Mouse (Mus musculus) liver, postnatal 0 days (tissue): Measurements from ENCODE around the gene Gm17402. TPM values are rescaled to one million over a fixed set of nuclear protein-coding genes. Genes with fewer than 3 reads are reported as not detected.

ENCODE experiments used
- ATAC-seq: fragments of 200-750 bp; cut with Nextera tagmentation; 2 replicates; pipeline ENCODE4 v1.8.0; 2017; ENCODE audit warnings: mild to moderate bottlenecking, moderate library complexity
- DNase-seq: peaks from one replicate; pipeline ENCODE4 v3.0.0-alpha.2; 2016
- H3K27ac ChIP-seq: fragments of 300-500 bp; sonication (generic); 2 replicates; pipeline ENCODE4 v1.5.1; 2014; ENCODE audit warnings: antibody characterized with exemption, moderate library complexity, mild to moderate bottlenecking, low read depth
- H3K27me3 ChIP-seq: fragments of 300-500 bp; sonication (generic); 2 replicates; pipeline ENCODE4 v1.6.1; 2014; ENCODE audit warnings: low read length, control low read depth, mixed read lengths; ENCODE audit not compliant: insufficient read depth
- H3K36me3 ChIP-seq: fragments of 300-500 bp; sonication (generic); replicated peaks from 2 replicates; pipeline ENCODE4 v1.6.1; 2014; ENCODE audit warnings: mild to moderate bottlenecking, control low read depth, low read length, moderate library complexity, mixed read lengths; ENCODE audit not compliant: insufficient read depth
- H3K4me1 ChIP-seq: fragments of 300-500 bp; sonication (generic); 2 replicates; pipeline ENCODE4 v1.6.1; 2014; ENCODE audit warnings: antibody characterized with exemption, mild to moderate bottlenecking, control low read depth; ENCODE audit not compliant: insufficient read depth
- H3K4me2 ChIP-seq: fragments of 300-500 bp; sonication (generic); 2 replicates; pipeline ENCODE4 v1.6.1; 2014; ENCODE audit warnings: low read depth, mild to moderate bottlenecking, low read length, moderate library complexity, mixed read lengths
- H3K4me3 ChIP-seq: fragments of 300-500 bp; sonication (generic); 2 replicates; pipeline ENCODE4 v1.5.1; 2014; ENCODE audit warnings: low read depth, low read length
- H3K9ac ChIP-seq: fragments of 300-500 bp; sonication (generic); replicated peaks from 2 replicates; pipeline ENCODE4 v1.6.1; 2014; ENCODE audit warnings: mild to moderate bottlenecking, moderate library complexity
- H3K9me3 ChIP-seq: fragments of 300-500 bp; sonication (generic); 2 replicates; pipeline ENCODE4 v1.6.1; 2016; ENCODE audit warnings: mild to moderate bottlenecking, control low read depth, low read length, mixed read lengths
- CTCF ChIP-seq: sonication (generic); IDR thresholded peaks from 2 replicates; pipeline ENCODE4 v1.5.1; 2016; ENCODE audit warnings: antibody characterized with exemption, low read depth
- EP300 ChIP-seq: IDR thresholded peaks from 2 replicates; pipeline ENCODE4 v1.6.1; 2016; ENCODE audit warnings: antibody characterized with exemption, low read depth, mild to moderate bottlenecking
- WGBS: fragments of 180-500 bp; shearing (Covaris S2); extraction: QIAGEN DNeasy Blood & Tissue Kit; methylation state at CpG from one replicate; pipeline ENCODE4 v1.1.7; 2014; ENCODE audit not compliant: insufficient replicate concordance; 5-methylcytosine and 5-hydroxymethylcytosine counted together
- polyA plus RNA-seq: library from polyadenylated mRNA; unstranded; fragments of >200 nt; fragmentation: Nextera tagmentation; extraction: Ambion mirVana; gene quantifications from 2 replicates; pipeline ENCODE4 v1.2.1, GENCODE M21; 2015

Gm17402 gene
- not detected in 2 replicates for polyA plus RNA-seq

DNA sequence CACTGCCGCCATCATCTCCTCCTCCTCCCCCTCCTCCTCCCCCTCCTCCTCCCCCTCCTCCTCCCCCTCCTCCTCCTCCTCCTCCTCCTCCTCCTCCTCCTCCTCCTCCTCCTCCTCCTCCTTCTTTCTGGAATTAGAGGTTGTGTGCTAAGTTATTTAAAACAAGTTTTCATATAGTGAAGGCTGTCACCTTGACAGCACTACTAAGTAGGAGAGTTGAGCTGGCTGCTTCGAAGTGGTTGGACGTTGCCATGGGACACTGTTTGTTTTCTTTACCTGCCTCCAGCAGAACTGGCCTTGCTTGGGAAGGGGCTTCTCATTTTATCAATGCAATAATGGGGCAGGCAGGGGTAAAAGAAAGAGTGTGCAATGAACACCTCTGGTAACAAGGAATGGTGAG is at the start of gene Gm17402:
TSS of gene Gm17402 (minus strand) at position 101 of the 400 bp plus-strand sequence.
- H3K9me3 ChIP-seq = no peaks in the 10 kb centered on the region
- peak within 1 kb of the TSS; percentile 70 for H3K4me2 ChIP-seq
- peaks cover 10% of the 10 kb centered on the region for H3K27me3 ChIP-seq
- DNase-seq (no peak), ATAC-seq (no peak)
- peak within 1 kb of the TSS; percentile 37 for H3K4me3 ChIP-seq
- H3K27ac ChIP-seq = no peak within 1 kb of the TSS
- no peak for TF ChIP-seq EP300
- TF ChIP-seq CTCF = no peak
- no peak within 1 kb of the TSS for H3K9ac ChIP-seq
- no peaks in the 10 kb centered on the region for H3K36me3 ChIP-seq
- peaks cover 5% of the 10 kb centered on the region; the same call in 1 of the 2 replicates for H3K4me1 ChIP-seq
- 50% methylated on average over 3 of the region's 3 CpGs for WGBS

DNA sequence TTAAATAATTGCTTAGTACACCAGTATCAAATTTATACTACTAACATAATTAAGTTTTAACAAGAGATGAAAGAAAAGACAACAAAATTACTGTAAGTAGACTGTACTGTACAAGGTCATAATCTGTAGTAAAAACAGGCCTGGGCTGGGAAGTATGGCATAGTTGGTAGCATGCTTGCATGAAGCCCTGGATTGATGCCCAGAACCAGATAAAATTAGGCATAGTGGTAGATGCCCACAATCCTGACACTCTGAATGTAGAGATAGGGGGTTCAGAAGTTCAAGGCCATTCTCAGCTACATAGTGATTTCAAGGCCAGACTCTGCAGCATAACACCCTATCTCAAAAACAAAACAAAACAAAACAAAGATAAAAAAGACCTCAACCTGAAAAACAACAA is 3.3 kb upstream of the Gm17402 start:
- ATAC-seq = no peak

GRCm38 (mm10) chr3:67374360-67374778 is 594 bp downstream of the Gm17402 start:
- Histone ChIP-seq H3K36me3 (no peaks in the 10 kb centered on the region), H3K27ac (no peak overlapping the region), H3K4me2 (peak overlapping the region; percentile 70), H3K27me3 (peaks cover 10% of the 10 kb centered on the region), H3K9me3 (no peaks in the 10 kb centered on the region), H3K4me1 (peaks cover 5% of the 10 kb centered on the region; the same call in 1 of the 2 replicates), H3K9ac (no peak overlapping the region), H3K4me3 (peak overlapping the region; percentile 37)
- DNase-seq = no peak
- 36% methylated on average over 7 of the region's 7 CpGs for WGBS
- no peak for TF ChIP-seq CTCF
- TF ChIP-seq EP300 = no peak
- no peak for ATAC-seq

More for the DNA sequence above, 3.3 kb upstream of the Gm17402 start:
- Histone ChIP-seq H3K4me3 (no peak overlapping the region), H3K4me2 (no peak overlapping the region), H3K9ac (no peak overlapping the region), H3K36me3 (no peaks in the 10 kb centered on the region), H3K4me1 (peaks cover 5% of the 10 kb centered on the region; the same call in 1 of the 2 replicates), H3K9me3 (no peaks in the 10 kb centered on the region), H3K27me3 (peaks cover 10% of the 10 kb centered on the region), H3K27ac (no peak overlapping the region)
- DNase-seq = no peak
- TF ChIP-seq CTCF (no peak), EP300 (no peak)

- Histone ChIP-seq H3K4me3 (peak within 1 kb of the TSS; percentile 37), H3K4me1 (peaks cover 5% of the 10 kb centered on the region; the same call in 1 of the 2 replicates), H3K36me3 (no peaks in the 10 kb centered on the region), H3K9ac (no peak within 1 kb of the TSS), H3K4me2 (peak within 1 kb of the TSS; percentile 70), H3K9me3 (no peaks in the 10 kb centered on the region), H3K27me3 (peaks cover 10% of the 10 kb centered on the region), H3K27ac (no peak within 1 kb of the TSS)
- peak; percentile 90 for ATAC-seq
- WGBS = under 1% methylated on average over 35 of the region's 35 CpGs
- TF ChIP-seq EP300 (no peak), CTCF (no peak)
- DNase-seq = peak; percentile 79
Observed at GRCm38 (mm10) chr3:67373872-67374271, 1.1 kb downstream of the Gm17402 start, which contains the start of gene Mlf1. Gene Mlf1, plus strand, starts transcription at chr3:67374097.

- TF ChIP-seq EP300 (no peak), CTCF (no peak)
- H3K36me3 ChIP-seq = no peaks in the 10 kb centered on the region
- WGBS = 50% methylated on average over 5 of the region's 5 CpGs
- H3K4me3 ChIP-seq = no peak overlapping the region
- no peak for DNase-seq
- H3K9ac ChIP-seq = no peak overlapping the region
- no peak overlapping the region for H3K4me2 ChIP-seq
- peaks cover 5% of the 10 kb centered on the region; the same call in 1 of the 2 replicates for H3K4me1 ChIP-seq
- H3K27me3 ChIP-seq = peaks cover 10% of the 10 kb centered on the region
- no peak overlapping the region for H3K27ac ChIP-seq
- no peaks in the 10 kb centered on the region for H3K9me3 ChIP-seq
- ATAC-seq = no peak
Observed at GRCm38 (mm10) chr3:67372781-67373180, 2.2 kb downstream of the Gm17402 start.

DNA sequence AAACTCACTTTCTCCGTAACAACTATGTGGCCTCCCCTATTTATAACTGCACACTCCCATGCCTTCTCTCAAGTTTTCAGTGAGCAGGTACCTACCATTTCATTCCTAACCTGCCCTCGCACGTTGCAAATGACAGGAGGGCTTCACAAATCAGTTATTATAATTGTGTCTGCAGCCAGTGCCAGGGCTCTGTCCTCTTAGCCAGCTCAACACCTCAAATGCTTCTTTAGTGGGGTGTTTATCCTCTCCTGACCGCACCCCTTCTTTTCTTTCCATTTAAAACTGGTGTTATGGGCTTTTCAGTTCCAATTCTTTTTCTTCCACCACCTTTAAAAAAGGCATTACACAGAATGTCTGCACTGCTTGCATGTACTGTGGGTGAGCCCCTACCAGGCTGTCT is 2.8 kb downstream of the Gm17402 start:
- H3K4me3 ChIP-seq = no peak overlapping the region

More for the DNA sequence above, 2.8 kb downstream of the Gm17402 start:
- WGBS = 64% methylated on average over 4 of the region's 4 CpGs
- no peak overlapping the region for H3K4me2 ChIP-seq
- no peak overlapping the region for H3K27ac ChIP-seq
- H3K4me1 ChIP-seq = peaks cover 5% of the 10 kb centered on the region; the same call in 1 of the 2 replicates
- DNase-seq (no peak), ATAC-seq (no peak)
- no peaks in the 10 kb centered on the region for H3K9me3 ChIP-seq
- H3K27me3 ChIP-seq = peaks cover 10% of the 10 kb centered on the region
- H3K36me3 ChIP-seq = no peaks in the 10 kb centered on the region
- no peak for TF ChIP-seq CTCF
- no peak for TF ChIP-seq EP300
- no peak overlapping the region for H3K9ac ChIP-seq
